11 mouse cellular contexts compared by ENCODE assay signal in genomic region chr2:131090852-131091251, GRCm38 (mm10). TPM values are rescaled to one million over a fixed set of nuclear protein-coding genes. Genes with fewer than 3 reads are reported as not detected.
DNase-seq lines count a peak whose midpoint lies in the region; ATAC-seq lines count a peak whose summit lies in the region.
"Had no signal": no experiment of that assay in that cellular context is flagged by ENCODE, and none has a peak within 500 bp of the region (broad histone marks: within the 10 kb centered on the region; RNA-seq: fewer than 3 reads in every experiment).

No protein-coding gene starts in this region.

- ATAC-seq in granulocyte monocyte progenitor cell, adult 5-6 weeks (replicated peaks; ENCODE audit: poor library complexity, severe bottlenecking) = peak; percentile 64
- no peak for ATAC-seq in frontal cortex, adult (ENCODE audit: low TSS enrichment)

- peak; percentile 64 for DNase-seq in layer of hippocampus, adult 9-11 months
- no peak for DNase-seq in layer of hippocampus, adult 18-20 months (ENCODE audit: low spot score in 2 of 2)
- DNase-seq in kidney, adult 9 months = peak; percentile 24
- DNase-seq in lung, postnatal 36 days = peak; percentile 56
- DNase-seq in spleen, adult 12 weeks (ENCODE audit: low spot score) = no peak
- DNase-seq in MN1 (ENCODE audit: low spot score) = no peak
- DNase-seq: cerebellum, postnatal 36 days had no signal

RNA-seq across cellular contexts. Expression of gene Siglec1, which starts 4.3 kb away (rescaled TPM):
- total RNA-seq in layer of hippocampus, adult 18-20 months (2021) = under 1 TPM; 0.36 to 0.47 TPM
- not detected in 2 replicates for total RNA-seq in granulocyte monocyte progenitor cell, adult 5-6 weeks (2014; fragmentation: Nextera tagmentation)
- not detected in 2 replicates for total RNA-seq in granulocyte monocyte progenitor cell, adult 5-6 weeks (2017)

RNA-seq across cellular contexts. Expression of gene Adam33, which starts 27.2 kb away (rescaled TPM):
- total RNA-seq in layer of hippocampus, adult 18-20 months (2021) = under 1 TPM; 0.18 to 0.74 TPM
- total RNA-seq in granulocyte monocyte progenitor cell, adult 5-6 weeks (2014; fragmentation: Nextera tagmentation) = 1.1 TPM in 1 of 2 replicates, not detected in the other
- total RNA-seq in granulocyte monocyte progenitor cell, adult 5-6 weeks (2017) = not detected in 2 replicates

RNA-seq across cellular contexts. Expression of gene Hspa12b, which starts 36.2 kb away (rescaled TPM):
- total RNA-seq in layer of hippocampus, adult 18-20 months (2021) = 1 to 10 TPM; 6.1 to 8.3 TPM
- not detected in 2 replicates for total RNA-seq in granulocyte monocyte progenitor cell, adult 5-6 weeks (2014; fragmentation: Nextera tagmentation)
- total RNA-seq in granulocyte monocyte progenitor cell, adult 5-6 weeks (2017) = not detected in 2 replicates

RNA-seq across cellular contexts. Expression of gene Gm11037, which starts 42.4 kb away (rescaled TPM):
- total RNA-seq in layer of hippocampus, adult 18-20 months (2021) = not detected
- total RNA-seq in granulocyte monocyte progenitor cell, adult 5-6 weeks (2014; fragmentation: Nextera tagmentation) = not detected in 2 replicates
- total RNA-seq in granulocyte monocyte progenitor cell, adult 5-6 weeks (2017) = not detected in 2 replicates
- total RNA-seq: heart, adult 18-20 months; layer of hippocampus, postnatal 14 days had no signal

RNA-seq across cellular contexts. Expression of gene Gfra4, which starts 48.0 kb away (rescaled TPM):
- total RNA-seq in layer of hippocampus, adult 18-20 months (2021) = 10 to 100 TPM; 61.4 to 65.5 TPM
- not detected in 2 replicates for total RNA-seq in granulocyte monocyte progenitor cell, adult 5-6 weeks (2014; fragmentation: Nextera tagmentation)
- total RNA-seq in granulocyte monocyte progenitor cell, adult 5-6 weeks (2017) = not detected in 2 replicates

Comparison
In these comparisons a context has a peak if more than half of its experiments do, and no peak if none do; other contexts are left out.
1. DNase-seq: peak in layer of hippocampus, adult 9-11 months (single experiment), kidney, adult 9 months (single experiment) and lung, postnatal 36 days (single experiment); none in layer of hippocampus, adult 18-20 months (0 of 2), spleen, adult 12 weeks (single experiment) and MN1 (single experiment).
2. RNA of gene Hspa12b, which starts 36.2 kb away (total RNA-seq): 6.1 to 8.3 TPM in layer of hippocampus, adult 18-20 months; not detected in granulocyte monocyte progenitor cell, adult 5-6 weeks; every median in the first group is over 4 times any median in the second.